Mouse (Mus musculus) left cerebral cortex, adult 8-10 months (tissue): ENCODE data around the gene Pcyt1a. TPM values are rescaled to one million over a fixed set of nuclear protein-coding genes. Genes with fewer than 3 reads are reported as not detected.
A peak's percentile ranks its signal among the peaks of the same experiment; 100 is the strongest.
"Not testable (repeated sequence)": the region's sequence is repeated elsewhere in the genome, so short reads cannot be mapped to it uniquely, and the experiment has no call there.

Source experiments
- DNase-seq, 2 experiments: peaks; one replicate each; pipeline ENCODE4 v3.0.0; 2022; ENCODE audit warnings: low spot score in 2 of 2
- total RNA-seq, 4 experiments: library from RNA; stranded (reverse); gene quantifications; 2 replicates each; pipeline ENCODE4 v1.2.4; 2022

The Pcyt1a gene
- total RNA-seq, 4 experiments from 2014 or later: 40.0 to 46.7 (median 43.6) TPM

DNA sequence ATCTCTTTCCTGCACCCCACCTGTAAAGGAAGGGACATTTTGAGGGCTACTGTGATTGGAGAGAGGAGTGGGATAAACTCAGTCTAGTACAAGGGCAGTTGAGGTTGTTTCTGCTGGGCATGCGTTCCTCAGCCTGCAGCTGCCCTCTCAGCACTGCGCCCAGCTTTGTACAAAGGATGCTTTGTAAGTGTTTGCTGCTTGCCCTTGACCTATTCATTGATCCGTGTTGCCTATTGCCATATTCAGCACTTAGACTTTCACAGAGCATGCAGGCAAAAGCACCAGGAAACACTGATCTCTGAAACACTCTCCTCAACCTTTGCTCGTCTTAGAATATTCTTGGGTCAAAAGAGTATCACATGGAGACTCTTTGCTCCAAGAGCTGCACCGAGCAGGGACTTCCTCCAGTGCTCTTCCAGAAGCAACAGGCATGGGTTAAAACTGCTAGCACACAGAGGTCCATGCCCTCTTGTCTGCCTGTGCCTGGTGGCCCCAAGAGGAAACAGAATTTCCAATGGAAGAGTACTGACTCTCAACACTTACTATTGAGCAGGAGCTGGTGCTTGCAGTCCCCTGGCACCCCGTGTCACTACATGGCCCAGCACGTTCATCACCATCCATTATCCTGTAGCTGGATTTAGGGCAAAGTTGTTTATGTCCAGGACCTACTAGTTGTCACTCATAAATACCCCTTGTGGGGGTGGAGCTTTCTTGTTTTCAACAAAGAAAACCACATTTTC is 41.7 kb downstream of the Pcyt1a start:
- no peak for DNase-seq

DNA sequence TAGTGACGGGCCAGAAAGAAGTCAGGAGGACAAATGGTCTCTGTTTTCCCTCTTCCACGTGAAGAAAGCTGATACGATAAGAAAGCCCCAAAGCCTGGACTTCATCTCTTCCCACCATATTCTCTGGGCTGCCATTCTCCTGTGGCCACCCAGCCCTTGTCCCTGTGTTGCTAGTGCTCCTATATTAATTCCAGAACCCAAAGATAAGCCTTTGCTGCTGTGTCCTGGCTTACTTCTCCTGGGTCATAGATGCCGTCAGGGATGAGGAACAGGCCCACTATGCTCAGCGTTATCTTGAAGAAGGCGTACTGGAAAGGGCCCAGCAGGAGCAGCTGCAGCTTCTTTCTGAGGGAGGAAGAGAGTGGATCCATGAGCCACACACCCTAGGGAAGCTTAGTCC is 46.6 kb downstream of the Pcyt1a start:
- DNase-seq: no peak

DNA sequence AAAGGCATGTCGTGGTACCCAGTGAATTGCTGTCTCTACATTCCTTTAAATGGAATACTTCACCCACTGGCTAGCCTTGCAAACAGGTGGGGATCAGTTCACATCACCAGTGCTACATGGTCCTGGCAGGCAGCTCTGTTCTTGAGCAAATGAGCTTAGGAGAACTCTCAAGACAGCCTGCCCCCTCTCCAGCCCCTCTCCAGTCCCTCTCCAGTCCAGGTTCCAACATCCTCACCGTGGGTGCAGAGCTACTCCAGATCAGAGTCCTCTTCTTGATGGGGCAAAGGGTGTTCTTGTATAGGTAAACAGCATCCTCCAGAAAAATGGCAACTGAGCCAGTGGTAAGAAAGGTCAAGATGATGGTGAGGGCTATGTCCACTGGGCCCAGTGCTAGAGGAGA is 48.7 kb downstream of the Pcyt1a start:
- DNase-seq: no peak

DNA sequence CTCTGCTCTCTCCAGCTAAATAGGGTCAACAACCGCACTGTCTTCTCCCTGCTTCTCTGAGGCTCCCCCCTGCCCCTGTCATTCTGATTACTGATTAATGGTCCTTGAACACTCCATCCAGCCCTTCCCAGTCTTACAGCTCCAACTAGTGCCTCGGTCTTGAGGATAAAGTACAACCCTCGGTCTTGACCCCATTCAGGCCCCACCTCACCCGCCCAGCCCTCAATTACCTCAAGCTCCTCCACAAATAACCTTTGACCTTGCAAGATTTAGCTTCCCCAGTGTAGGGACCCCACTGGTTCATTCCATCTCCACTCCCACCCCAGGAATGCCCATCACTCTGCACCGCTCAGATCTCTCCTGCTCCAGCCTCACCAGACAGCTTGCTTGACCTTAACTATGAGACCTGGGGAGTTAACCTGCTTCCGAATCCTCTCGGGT is 53.7 kb downstream of the Pcyt1a start:
- DNase-seq: no peak

DNA sequence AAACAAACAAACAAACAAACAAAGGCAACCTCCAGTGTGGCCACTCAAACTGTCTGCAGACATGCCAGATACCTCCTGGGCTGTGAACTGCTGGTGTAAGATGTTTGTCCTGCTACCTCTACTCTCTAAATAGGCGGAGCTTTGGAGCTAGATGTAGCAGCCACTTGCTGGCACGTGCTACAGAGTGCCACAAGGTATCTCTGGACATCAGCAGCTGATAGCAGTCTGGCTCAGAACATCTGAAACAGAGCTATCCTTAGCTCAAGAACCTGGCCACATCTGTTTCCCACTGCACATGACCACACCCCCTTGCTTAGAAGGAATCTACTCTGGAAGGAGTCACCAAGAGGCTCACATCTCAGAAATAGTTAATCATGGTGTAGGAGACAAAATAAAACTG is 54.5 kb downstream of the Pcyt1a start:
- no peak for DNase-seq

DNA sequence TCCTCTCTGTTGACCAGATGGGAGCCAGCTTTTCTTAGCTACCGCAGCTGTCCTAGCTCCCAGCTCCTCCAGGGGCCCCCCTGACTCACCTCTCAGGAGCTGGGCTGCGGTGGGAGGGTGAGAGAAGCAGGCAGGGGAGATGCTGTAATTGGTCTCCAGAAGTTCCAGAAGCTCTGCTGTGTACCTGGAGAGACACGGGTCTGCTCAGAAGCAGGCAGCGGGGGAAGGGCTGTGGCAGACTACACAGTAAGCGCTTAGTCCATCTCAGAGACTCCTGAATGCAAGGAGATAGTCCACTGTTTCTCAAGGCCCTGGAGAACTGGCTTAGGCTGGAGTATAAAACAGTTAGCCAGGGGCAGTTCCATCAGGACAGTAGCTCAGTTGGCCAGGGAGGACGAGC is 55.3 kb downstream of the Pcyt1a start:
- no peak for DNase-seq

DNA sequence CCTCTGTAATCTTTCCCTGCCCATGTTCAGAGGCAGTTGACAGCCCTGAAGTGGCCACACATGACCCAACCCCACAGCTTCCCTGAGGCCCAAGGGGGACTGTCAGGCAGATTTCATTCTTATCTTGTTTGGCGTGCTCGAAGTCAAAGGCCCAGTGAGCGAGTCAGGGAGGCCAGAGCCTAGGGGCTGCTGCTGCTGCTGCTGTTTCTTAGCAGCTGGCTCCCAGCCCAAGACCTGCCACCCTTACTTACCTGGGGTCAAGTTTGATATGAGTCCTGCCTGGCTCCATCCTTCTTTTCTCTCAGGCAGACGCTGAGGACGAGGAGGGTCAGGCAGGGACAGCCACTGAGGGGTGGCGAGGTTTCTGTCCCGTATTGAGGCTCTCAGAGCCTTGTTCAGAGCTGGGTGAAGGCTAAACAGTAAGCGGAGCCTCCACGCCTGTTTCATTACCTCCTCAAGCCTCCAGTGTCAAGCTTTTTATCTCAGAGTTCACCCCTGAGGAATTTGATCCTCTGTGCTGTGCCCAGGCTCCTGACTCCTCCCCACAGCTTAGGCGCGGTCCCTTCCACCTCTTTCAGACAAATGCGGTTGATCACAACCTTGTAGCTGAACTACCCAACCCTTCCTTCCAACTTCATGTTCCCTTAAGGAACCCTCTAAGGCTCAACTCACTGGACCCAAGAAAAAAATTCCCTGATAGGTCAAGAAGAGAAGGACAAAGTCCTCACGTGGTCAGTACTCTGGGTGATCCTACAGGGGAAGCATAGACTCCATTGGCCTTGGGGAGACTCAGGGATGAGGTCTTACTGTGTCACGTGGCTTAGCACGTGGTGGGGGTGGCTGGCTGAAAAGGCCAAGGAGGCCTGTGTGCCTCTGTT is 56.8 kb downstream of the Pcyt1a start, which contains the start of gene Slc51a:
Gene Slc51a, minus strand, starts transcription at position 646 of the 878 bp plus-strand sequence.
- no peak for DNase-seq

DNA sequence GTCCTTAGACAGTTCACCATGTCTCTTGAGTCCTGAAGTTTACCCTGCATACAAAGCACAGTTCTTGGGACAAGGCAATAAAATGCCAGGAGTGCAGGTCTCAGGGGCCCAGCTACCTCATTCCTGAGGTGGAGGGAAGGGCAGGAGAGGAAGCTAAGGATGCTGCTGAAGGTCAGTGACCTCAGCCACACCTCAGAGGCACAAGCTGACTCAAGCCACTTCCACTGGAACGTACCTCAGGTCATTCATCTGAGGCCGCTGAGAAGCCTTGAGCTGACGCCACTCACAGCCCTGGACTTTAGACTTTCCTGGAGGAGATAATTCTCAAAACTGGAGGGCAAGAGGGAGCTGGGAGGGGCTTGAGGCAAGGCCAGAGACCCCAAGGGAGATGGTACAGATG is 58.2 kb downstream of the Pcyt1a start:
- no peak for DNase-seq

DNA sequence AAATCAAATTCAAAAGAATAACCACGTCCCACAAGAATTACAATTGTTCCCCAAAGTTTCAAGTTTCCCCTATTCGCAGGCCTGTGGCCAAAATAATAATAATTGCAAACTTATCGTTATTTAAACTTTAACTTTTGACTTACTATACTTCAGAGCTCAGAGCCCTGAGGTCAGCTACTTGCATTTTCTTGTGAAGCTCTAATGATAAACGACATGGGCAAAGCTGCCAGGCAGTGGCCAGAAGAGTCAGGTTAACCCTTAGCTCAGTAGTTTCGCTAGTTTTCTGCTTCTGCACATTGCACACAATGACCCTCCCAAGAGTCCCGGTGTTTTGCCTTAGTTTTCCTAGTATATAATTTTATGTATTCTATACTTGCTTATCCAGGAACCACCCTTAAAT is 63.6 kb downstream of the Pcyt1a start:
- DNase-seq: not testable (repeated sequence)

DNA sequence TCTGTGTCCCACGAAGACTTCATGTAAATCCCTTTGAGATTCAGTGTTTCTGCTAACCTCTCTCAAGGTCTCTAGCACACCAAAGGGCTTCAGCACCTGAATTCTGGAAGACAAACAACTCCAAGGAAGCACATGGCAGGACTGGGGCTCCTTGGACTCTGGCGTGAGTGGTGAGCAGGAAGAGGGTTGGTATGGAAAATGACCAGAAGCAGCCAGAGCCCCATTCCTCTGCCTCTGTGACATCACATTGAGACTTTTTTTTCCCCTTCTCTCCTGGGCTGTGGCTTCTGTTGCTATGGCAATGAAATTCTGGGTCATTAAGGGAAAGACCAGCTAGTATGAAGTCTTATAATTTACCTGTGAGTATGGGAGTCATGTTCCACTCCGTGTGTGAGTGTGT is 65.2 kb downstream of the Pcyt1a start, which contains the start of gene Zdhhc19:
Gene Zdhhc19, plus strand, starts transcription at position 301 of the 400 bp plus-strand sequence.
- DNase-seq: no peak

DNA sequence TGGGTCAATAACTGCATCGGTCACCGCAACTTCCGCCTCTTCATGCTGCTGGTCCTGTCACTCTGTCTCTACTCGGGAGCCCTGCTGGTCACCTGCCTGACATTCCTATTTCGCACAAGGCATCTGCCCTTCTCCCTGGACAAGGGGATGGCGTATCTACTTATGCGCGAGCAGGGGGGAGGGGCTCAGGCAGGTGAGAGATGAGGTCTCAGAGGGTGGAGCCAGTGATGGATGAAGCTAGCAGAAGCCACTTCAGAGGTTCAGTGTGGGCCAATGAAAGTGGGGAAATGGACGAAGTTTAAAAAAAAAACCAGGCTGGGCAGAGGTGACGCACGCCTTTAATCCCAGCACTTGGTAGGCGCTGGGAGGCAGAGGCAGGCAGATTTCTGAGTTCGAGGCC is 68.3 kb downstream of the Pcyt1a start:
- no peak for DNase-seq

DNA sequence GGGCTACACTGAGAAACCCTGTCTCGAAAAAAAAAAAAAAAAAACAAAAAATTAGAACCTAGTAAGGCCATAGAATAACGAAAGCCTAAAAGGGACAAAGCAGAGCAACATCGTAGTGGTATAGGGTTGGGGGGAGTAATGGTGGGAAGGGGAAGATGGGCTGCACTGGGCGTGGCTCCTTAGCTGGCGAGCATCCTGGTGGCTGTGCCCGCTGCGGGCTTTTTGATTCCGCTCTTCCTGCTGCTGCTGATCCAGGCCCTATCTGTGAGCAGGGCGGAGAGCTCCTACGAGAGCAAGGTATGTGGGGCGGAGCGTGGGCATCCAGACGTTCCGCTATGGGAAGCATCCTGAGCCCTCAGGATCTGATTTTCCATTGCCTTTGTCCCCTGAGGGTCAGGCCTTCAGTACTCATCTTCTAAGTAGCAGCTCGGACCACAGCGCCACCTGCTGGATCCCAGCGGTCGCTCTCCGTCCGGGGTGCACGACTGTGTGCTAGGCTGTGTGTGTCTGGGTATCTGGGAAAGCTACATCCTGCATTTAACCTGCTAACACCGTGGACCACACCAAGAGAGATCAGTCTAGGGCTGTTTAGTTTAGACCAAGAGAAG is 68.8 kb downstream of the Pcyt1a start:
- DNase-seq: peak; percentile 66 to 88

DNA sequence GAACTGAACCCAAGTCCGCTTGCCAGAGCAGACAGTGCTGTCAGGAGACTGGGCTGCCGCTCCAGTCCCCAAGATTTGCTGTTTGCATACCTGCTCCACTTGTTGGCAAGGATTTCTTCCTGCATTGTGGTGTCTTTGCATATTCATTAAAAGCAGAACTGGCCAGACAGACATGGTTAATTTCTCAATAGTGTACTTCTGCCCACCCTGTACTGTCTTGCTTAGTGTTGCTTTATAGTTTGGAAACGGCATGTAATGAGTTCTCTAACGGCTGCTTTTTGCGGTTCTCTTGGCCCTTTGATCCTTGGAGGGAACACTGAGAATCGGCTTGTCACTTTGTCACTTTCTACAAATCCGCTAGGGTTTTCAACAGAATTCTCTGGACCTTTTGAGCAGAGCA is 70.7 kb downstream of the Pcyt1a start:
- no peak for DNase-seq

DNA sequence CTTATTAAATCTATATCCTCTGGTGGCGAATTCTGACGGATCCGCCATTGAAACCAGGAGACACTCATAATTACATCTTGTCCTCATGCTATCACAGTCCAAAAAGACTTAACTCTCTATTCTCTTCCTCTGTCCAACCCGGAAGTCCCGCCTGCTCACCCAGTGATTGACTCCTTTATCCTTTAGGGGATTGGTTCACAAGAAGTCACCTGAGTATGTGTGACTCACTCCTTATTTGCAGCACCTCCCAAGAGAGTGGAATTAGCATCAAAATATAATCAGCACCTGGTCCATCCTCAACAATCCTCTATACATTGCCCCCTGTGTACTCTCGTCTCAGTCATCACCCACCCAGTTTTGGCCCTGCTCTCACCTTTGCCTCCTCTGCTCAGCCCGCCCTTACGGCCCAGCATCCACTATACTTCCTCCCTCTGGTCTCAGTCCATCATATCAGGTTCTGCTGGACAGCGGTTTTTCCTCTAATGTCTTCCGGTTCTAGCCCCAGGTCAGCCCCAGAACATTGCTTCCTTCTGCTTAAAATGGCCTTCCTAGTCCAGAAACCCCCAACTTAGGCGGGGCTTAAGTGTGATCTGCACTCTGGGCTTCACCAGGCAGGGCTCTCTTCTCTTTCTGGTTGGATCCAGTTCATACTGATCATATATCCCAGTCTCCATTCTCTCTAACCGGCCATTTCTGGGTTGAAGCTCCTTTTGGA is 72.1 kb downstream of the Pcyt1a start:
- no peak for DNase-seq

DNA sequence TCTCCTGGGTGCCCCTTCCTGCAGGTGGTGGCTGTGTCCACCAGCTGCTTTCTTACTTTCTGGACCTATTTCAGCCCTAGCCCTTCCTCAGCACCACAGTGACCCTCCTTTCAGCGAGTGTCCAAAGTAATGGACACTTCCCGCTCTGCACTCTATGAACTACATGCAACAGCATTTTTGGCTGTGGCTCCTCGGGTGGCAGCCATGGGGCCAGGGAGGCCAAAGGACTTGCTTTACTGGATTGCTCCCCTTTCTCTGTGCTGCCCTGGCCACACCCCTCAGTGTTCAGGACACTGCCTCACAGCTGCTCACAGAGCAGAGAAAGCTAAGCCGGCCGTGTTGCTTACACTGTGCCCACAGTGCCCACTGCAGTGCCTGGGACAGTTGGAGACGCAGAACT is 72.9 kb downstream of the Pcyt1a start:
- DNase-seq: no peak

DNA sequence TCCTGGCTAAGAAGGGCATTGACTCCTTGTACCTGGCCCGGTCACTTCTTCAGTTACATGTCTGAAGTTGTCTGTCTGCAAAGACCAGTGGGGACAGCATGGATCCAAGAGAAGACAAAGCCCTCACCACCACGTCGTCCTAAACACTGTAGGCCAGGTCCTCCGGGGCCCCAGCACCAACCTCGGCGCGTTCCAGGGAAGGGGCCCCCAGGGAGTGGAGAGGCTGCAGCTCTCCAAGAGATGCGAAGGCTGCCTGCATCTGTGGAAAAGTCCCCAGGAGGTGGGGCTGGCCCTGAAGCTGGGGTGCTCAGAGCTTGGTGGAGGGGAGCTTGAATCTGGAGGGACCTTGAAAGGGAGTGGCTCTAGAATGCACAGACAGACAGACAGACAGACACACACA is 75.6 kb downstream of the Pcyt1a start:
- no peak for DNase-seq

DNA sequence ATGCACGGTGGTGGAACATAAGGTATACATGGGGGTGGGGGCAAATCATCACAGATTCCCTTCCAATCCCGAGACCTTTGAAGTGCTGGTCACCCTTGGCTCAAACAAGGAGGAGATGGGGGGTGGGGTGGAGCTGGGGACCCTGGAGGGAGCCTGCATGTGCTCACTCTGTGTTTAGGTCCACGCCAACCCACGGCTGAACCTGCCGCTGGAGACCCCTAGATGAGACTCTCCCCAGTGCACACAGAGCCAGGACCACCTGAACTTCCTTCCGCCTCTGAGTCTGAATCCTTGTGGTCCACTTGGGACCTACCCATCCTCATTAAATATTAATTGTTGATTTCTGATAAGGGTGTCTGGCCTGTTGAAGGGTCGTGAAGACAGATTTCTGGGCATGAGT is 76.1 kb downstream of the Pcyt1a start:
- no peak for DNase-seq

DNA sequence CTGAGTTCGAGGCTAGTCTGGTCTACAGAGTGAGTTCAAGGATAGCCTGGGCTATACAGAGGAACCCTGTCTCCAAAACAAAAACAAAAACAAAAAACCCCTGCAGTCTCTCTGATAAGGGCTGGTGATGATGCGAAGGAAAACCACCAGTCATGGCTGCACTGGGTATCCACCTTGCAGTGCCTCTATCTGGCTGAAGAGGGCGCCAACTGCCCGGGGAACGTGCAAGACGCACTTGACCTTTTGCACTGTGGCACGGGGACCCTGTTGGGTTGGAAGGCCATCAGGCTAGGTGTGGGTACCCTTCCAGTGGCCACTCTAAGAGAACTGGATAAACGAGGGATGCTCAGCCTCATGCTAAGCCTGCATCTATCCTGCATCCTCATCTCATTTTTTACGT is 76.7 kb downstream of the Pcyt1a start:
- DNase-seq: peak in 1 of 2 experiments; percentile 61

DNA sequence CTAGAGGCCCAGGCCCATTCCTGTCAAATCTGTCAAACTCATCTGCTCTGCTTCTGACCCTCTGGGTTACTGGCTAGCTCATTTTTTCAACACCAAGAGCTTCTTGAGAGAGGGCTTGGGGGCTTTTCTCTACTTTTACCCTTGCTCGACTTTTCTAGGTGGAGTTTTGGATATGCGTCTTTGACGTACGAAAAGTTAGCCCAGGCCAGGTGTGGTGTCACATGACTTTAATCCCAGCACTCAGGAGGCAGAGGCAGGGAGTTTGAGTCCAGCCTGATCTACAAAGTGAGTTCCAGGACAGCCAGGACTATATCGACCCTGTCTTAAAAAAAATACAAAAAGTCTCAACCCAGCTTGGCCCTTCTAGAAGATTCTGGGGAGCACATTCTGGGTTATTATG is 77.3 kb downstream of the Pcyt1a start:
- DNase-seq: no peak

DNA sequence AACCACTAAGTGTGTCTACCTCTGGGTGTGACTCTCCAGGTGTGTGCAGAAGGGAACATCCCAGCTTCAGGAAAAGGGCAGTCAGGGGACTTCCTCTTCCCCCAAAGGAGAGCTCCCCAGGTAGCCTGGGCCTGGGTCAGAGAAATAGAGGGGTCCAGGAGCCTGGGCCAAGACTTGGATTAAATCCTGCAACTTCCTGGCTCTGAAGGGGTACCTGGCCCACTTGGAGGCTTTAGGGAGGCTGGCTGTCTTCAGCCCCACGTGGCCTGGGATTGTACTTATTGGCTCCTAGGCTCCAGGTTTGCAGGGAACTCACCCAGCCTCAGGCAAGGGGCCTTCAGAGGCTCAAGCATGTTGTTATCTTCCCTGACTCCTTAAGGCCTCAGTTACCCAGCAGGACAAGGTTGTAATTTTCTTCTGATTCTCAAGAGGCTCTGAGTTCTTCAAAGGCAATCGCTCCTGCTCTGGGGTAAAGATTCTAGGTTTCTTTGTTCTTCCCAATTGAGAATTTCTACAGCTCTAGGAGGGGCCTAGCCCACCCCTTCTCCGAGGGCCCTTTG is 77.9 kb downstream of the Pcyt1a start:
- no peak for DNase-seq
